Mouse (Mus musculus): ENCODE measurements around the gene Mfsd13b.
"Not testable (repeated sequence)": the region's sequence is repeated elsewhere in the genome, so short reads cannot be mapped to it uniquely, and the experiment has no call there.

Gene Mfsd13b

GRCm38 (mm10) chr7:120982968-120983367 lies 659 bp downstream of the Mfsd13b start:
- DNase-seq (ENCODE audit: low read depth, low spot score): no peak

- no peak for DNase-seq (ENCODE audit: low read depth, low spot score)
Measured at GRCm38 (mm10) chr7:120991191-120991590, 8.9 kb downstream of the Mfsd13b start.

- no peak for DNase-seq (ENCODE audit: low read depth, low spot score)
Measured at GRCm38 (mm10) chr7:120999021-120999530, 16.8 kb downstream of the Mfsd13b start.

- DNase-seq (ENCODE audit: low read depth, low spot score): no peak
Measured at GRCm38 (mm10) chr7:121000065-121000822, 17.9 kb downstream of the Mfsd13b start.

- no peak for DNase-seq (ENCODE audit: low read depth, low spot score)
Measured at GRCm38 (mm10) chr7:121001879-121002278, 19.6 kb downstream of the Mfsd13b start.

GRCm38 (mm10) chr7:121002407-121002928 lies 20.2 kb downstream of the Mfsd13b start:
- no peak for DNase-seq (ENCODE audit: low read depth, low spot score)

GRCm38 (mm10) chr7:121003793-121004418 lies 21.6 kb downstream of the Mfsd13b start:
- DNase-seq (ENCODE audit: low read depth, low spot score): no peak

GRCm38 (mm10) chr7:121011794-121012689 lies 29.7 kb downstream of the Mfsd13b start:
- no peak for DNase-seq (ENCODE audit: low read depth, low spot score)

- DNase-seq (ENCODE audit: low read depth, low spot score): no peak
Measured at GRCm38 (mm10) chr7:121014486-121014885, 32.2 kb downstream of the Mfsd13b start.

GRCm38 (mm10) chr7:121018778-121019177 lies 36.5 kb downstream of the Mfsd13b start:
- no peak for DNase-seq (ENCODE audit: low read depth, low spot score)

GRCm38 (mm10) chr7:121020277-121020676 lies 38.0 kb downstream of the Mfsd13b start:
- no peak for DNase-seq (ENCODE audit: low read depth, low spot score)

- DNase-seq (ENCODE audit: low read depth, low spot score): no peak
Measured at GRCm38 (mm10) chr7:121025221-121026008, 43.1 kb downstream of the Mfsd13b start.

GRCm38 (mm10) chr7:121026300-121026699 lies 44.0 kb downstream of the Mfsd13b start:
- DNase-seq (ENCODE audit: low read depth, low spot score): no peak

- DNase-seq (ENCODE audit: low read depth, low spot score): not testable (repeated sequence)
Measured at GRCm38 (mm10) chr7:121029947-121030346, 47.6 kb downstream of the Mfsd13b start.

- peak; percentile 96 for DNase-seq (ENCODE audit: low read depth, low spot score)
Measured at GRCm38 (mm10) chr7:121033856-121034652, 51.7 kb downstream of the Mfsd13b start, which contains the start of gene Mettl9. Mettl9 (plus strand) TSS chr7:121034445.

GRCm38 (mm10) chr7:121034701-121035141 lies 52.4 kb downstream of the Mfsd13b start:
- DNase-seq (ENCODE audit: low read depth, low spot score): no peak

GRCm38 (mm10) chr7:121035161-121035721 lies 52.9 kb downstream of the Mfsd13b start:
- no peak for DNase-seq (ENCODE audit: low read depth, low spot score)

- no peak for DNase-seq (ENCODE audit: low read depth, low spot score)
Measured at GRCm38 (mm10) chr7:121040595-121040994, 58.3 kb downstream of the Mfsd13b start.

- no peak for DNase-seq (ENCODE audit: low read depth, low spot score)
Measured at GRCm38 (mm10) chr7:121041989-121042388, 59.7 kb downstream of the Mfsd13b start.

All from retina, postnatal 7 days (tissue).